Comparison of ENCODE assay signal across 9 mouse cellular contexts in genomic region chr6:30546571-30547273, GRCm38 (mm10). TPM values are rescaled to one million over a fixed set of nuclear protein-coding genes. Genes with fewer than 3 reads are reported as not detected.
A peak's percentile ranks its signal among the peaks of the same experiment; 100 is the strongest.
DNase-seq lines count a peak whose midpoint lies in the region; ATAC-seq and TF ChIP-seq lines count a peak whose summit lies in the region.
"Had no signal": no experiment of that assay in that cellular context is flagged by ENCODE, and none has a peak within 500 bp of the region (broad histone marks: within the 10 kb centered on the region; RNA-seq: fewer than 3 reads in every experiment).

No protein-coding gene starts in this region.

- H3K4me1 ChIP-seq in embryonic facial prominence, embryonic 11.5 days (ENCODE audit: control insufficient read depth, insufficient read depth, low read length) = peaks cover 5% of the 10 kb centered on the region
- peaks cover 17% of the 10 kb centered on the region for H3K4me1 ChIP-seq in hindbrain, embryonic 16.5 days (ENCODE audit: control insufficient read depth, insufficient read depth, low read depth, low read length)
- H3K4me1 ChIP-seq in small intestine, adult 2 months (ENCODE audit: control insufficient read depth, insufficient read depth, insufficient read length, low read length) = no peaks in the 10 kb centered on the region

- H3K27me3 ChIP-seq in embryonic facial prominence, embryonic 11.5 days (ENCODE audit: control insufficient read depth, insufficient read depth, low read length) = no peaks in the 10 kb centered on the region
- no peaks in the 10 kb centered on the region for H3K27me3 ChIP-seq in hindbrain, embryonic 16.5 days (replicated peaks; ENCODE audit: control insufficient read depth, insufficient read depth, low read length)
- H3K27me3 ChIP-seq in small intestine, adult 2 months (ENCODE audit: control insufficient read depth, insufficient read depth, low read length) = no peaks in the 10 kb centered on the region

- DNase-seq in left cerebral cortex, postnatal 36 days (ENCODE audit: low spot score in 2 of 2) = peak; percentile 42 to 52
- no peak for DNase-seq in left cerebral cortex, adult 8-10 months (ENCODE audit: low spot score in 2 of 2)
- DNase-seq in adrenal gland, postnatal 14 days = peak; percentile 59
- DNase-seq in embryonic facial prominence, embryonic 11.5 days (ENCODE audit: low spot score) = peak; percentile 69
- peak; percentile 51 to 59 for DNase-seq in lung, postnatal 4 days
- DNase-seq in frontal cortex, postnatal 25 days (ENCODE audit: low spot score in 2 of 2) = no peak

- H3K9ac ChIP-seq in embryonic facial prominence, embryonic 11.5 days (replicated peaks; ENCODE audit: low read length) = peak overlapping the region; percentile 58
- peak overlapping the region; percentile 50; the same call in 1 of the 2 replicates for H3K9ac ChIP-seq in hindbrain, embryonic 16.5 days (ENCODE audit: low read depth, low read length)

- intact Hi-C loops in left cerebral cortex, postnatal 36 days (cut with DNase I) = no loop called here

- TF ChIP-seq CTCF in small intestine, adult 2 months (IDR thresholded peaks at IDR 0.05; ENCODE audit: extremely low read depth, insufficient read length, insufficient replicate concordance, low read depth, low read length) = no peak

- no peak for TF ChIP-seq POLR2A in small intestine, adult 2 months (IDR thresholded peaks at IDR 0.05; ENCODE audit: low read depth, low read length)

- no peak overlapping the region for H3K4me3 ChIP-seq in embryonic facial prominence, embryonic 11.5 days (ENCODE audit: low read depth, low read length)
- peak overlapping the region; percentile 30 for H3K4me3 ChIP-seq in hindbrain, embryonic 16.5 days (ENCODE audit: low read length)
- H3K4me3 ChIP-seq in small intestine, adult 2 months (ENCODE audit: low read depth, low read length) = peak overlapping the region; percentile 33
- H3K4me3 ChIP-seq: erythroblast, embryonic 14.5 days had no signal

- H3K27ac ChIP-seq in embryonic facial prominence, embryonic 11.5 days (replicated peaks; ENCODE audit: low read depth, low read length) = peak overlapping the region; percentile 93
- H3K27ac ChIP-seq in hindbrain, embryonic 16.5 days (ENCODE audit: low read depth, low read length) = peak overlapping the region; percentile 89
- no peak overlapping the region for H3K27ac ChIP-seq in small intestine, adult 2 months (ENCODE audit: insufficient read depth, low read depth, low read length)

- peak overlapping the region; percentile 35 for H3K4me2 ChIP-seq in embryonic facial prominence, embryonic 11.5 days (ENCODE audit: low read depth, low read length)
- peak overlapping the region; percentile 58 for H3K4me2 ChIP-seq in hindbrain, embryonic 16.5 days (ENCODE audit: low read length)

- H3K36me3 ChIP-seq in embryonic facial prominence, embryonic 11.5 days (replicated peaks; ENCODE audit: control insufficient read depth, insufficient read depth, low read depth, low read length) = no peaks in the 10 kb centered on the region
- H3K36me3 ChIP-seq in hindbrain, embryonic 16.5 days (ENCODE audit: control insufficient read depth, insufficient read depth, low read length) = no peaks in the 10 kb centered on the region
- H3K36me3 ChIP-seq in small intestine, adult 2 months (ENCODE audit: control insufficient read depth, insufficient read depth, low read length) = no peaks in the 10 kb centered on the region

- WGBS in embryonic facial prominence, embryonic 11.5 days = 11% methylated on average over 17 of the region's 17 CpGs
- 8% methylated on average over 17 of the region's 17 CpGs for WGBS in hindbrain, embryonic 16.5 days
- 41% methylated on average over 17 of the region's 17 CpGs for WGBS in small intestine, adult 2 months

- ATAC-seq in embryonic facial prominence, embryonic 11.5 days (replicated peaks; ENCODE audit: insufficient number of reproducible peaks, low FRiP score, low TSS enrichment, low read depth) = 0 out of 2 replicates have a peak, but pooled peaks have one; percentile 25
- ATAC-seq in hindbrain, embryonic 16.5 days = peak; percentile 74

- no peaks in the 10 kb centered on the region for H3K9me3 ChIP-seq in embryonic facial prominence, embryonic 11.5 days (replicated peaks; ENCODE audit: control insufficient read depth, low read length)
- no peaks in the 10 kb centered on the region for H3K9me3 ChIP-seq in hindbrain, embryonic 16.5 days (ENCODE audit: control insufficient read depth, low read length)

RNA-seq across cellular contexts. Expression of gene Cpa2, which starts 5.3 kb away (rescaled TPM):
- 1 to 10 TPM in 1 of 2 experiments, under 1 TPM in 1; 0.70 to 3.1 TPM for total RNA-seq in left cerebral cortex, postnatal 36 days (2021)
- 1 to 10 TPM; 1.2 to 4.0 (median 2.1) TPM for total RNA-seq in left cerebral cortex, adult 8-10 months (2022)
- total RNA-seq in adrenal gland, postnatal 14 days (2021) = 0.56 and 0.90 TPM in 2 replicates
- polyA plus RNA-seq in embryonic facial prominence, embryonic 11.5 days (2014; fragmentation: Nextera tagmentation; extraction: Ambion mirVana) = 9.1 and 10.5 TPM in 2 replicates
- polyA plus RNA-seq in hindbrain, embryonic 16.5 days (2015; fragmentation: Nextera tagmentation; extraction: Ambion mirVana) = 7.6 and 9.7 TPM in 2 replicates
- polyA plus RNA-seq in small intestine, adult 2 months (2012; rRNA removed) = 0.90 and 296 TPM in 2 replicates
- polyA plus RNA-seq: erythroblast, embryonic 14.5 days had no signal

RNA-seq across cellular contexts. Expression of gene Cpa4, which starts 21.4 kb away (rescaled TPM):
- under 1 TPM; 0.18 to 0.25 TPM for total RNA-seq in left cerebral cortex, postnatal 36 days (2021)
- total RNA-seq in left cerebral cortex, adult 8-10 months (2022) = under 1 TPM; 0.17 to 0.39 (median 0.18) TPM
- total RNA-seq in adrenal gland, postnatal 14 days (2021) = 1.7 and 2.1 TPM in 2 replicates
- polyA plus RNA-seq in embryonic facial prominence, embryonic 11.5 days (2014; fragmentation: Nextera tagmentation; extraction: Ambion mirVana) = 1.4 TPM in 2 replicates
- polyA plus RNA-seq in hindbrain, embryonic 16.5 days (2015; fragmentation: Nextera tagmentation; extraction: Ambion mirVana) = 0.84 and 0.85 TPM in 2 replicates
- polyA plus RNA-seq in small intestine, adult 2 months (2012; rRNA removed) = not detected in 2 replicates
- polyA plus RNA-seq: erythroblast, embryonic 14.5 days had no signal

RNA-seq across cellular contexts. Expression of gene Ssmem1, which starts 37.1 kb away (rescaled TPM):
- under 1 TPM; 0.84 to 0.94 TPM for total RNA-seq in left cerebral cortex, postnatal 36 days (2021)
- total RNA-seq in left cerebral cortex, adult 8-10 months (2022) = 1 to 10 TPM in 1 of 4 experiments, under 1 TPM in 3; 0.58 to 1.1 (median 0.86) TPM
- 0.33 TPM in 1 of 2 replicates, not detected in the other for total RNA-seq in adrenal gland, postnatal 14 days (2021)
- polyA plus RNA-seq in embryonic facial prominence, embryonic 11.5 days (2014; fragmentation: Nextera tagmentation; extraction: Ambion mirVana) = 0.15 and 0.36 TPM in 2 replicates
- 0.15 and 0.19 TPM in 2 replicates for polyA plus RNA-seq in hindbrain, embryonic 16.5 days (2015; fragmentation: Nextera tagmentation; extraction: Ambion mirVana)
- polyA plus RNA-seq in small intestine, adult 2 months (2012; rRNA removed) = not detected in 2 replicates
- polyA plus RNA-seq: erythroblast, embryonic 14.5 days had no signal

RNA-seq across cellular contexts. Expression of gene Tmem209, which starts 37.1 kb away (rescaled TPM):
- total RNA-seq in left cerebral cortex, postnatal 36 days (2021) = 10 to 100 TPM; 19.1 to 20.7 TPM
- 10 to 100 TPM; 22.8 to 25.2 (median 24.0) TPM for total RNA-seq in left cerebral cortex, adult 8-10 months (2022)
- 24.1 and 24.7 TPM in 2 replicates for total RNA-seq in adrenal gland, postnatal 14 days (2021)
- 44.1 TPM in 2 replicates for polyA plus RNA-seq in embryonic facial prominence, embryonic 11.5 days (2014; fragmentation: Nextera tagmentation; extraction: Ambion mirVana)
- polyA plus RNA-seq in hindbrain, embryonic 16.5 days (2015; fragmentation: Nextera tagmentation; extraction: Ambion mirVana) = 25.6 and 31.4 TPM in 2 replicates
- 7.3 and 11.4 TPM in 2 replicates for polyA plus RNA-seq in small intestine, adult 2 months (2012; rRNA removed)

Comparison
In these comparisons a context has a peak if more than half of its experiments do, and no peak if none do; other contexts are left out.
1. DNase-seq: peak in left cerebral cortex, postnatal 36 days (2 of 2), adrenal gland, postnatal 14 days (single experiment), embryonic facial prominence, embryonic 11.5 days (single experiment) and lung, postnatal 4 days (2 of 2); none in left cerebral cortex, adult 8-10 months (0 of 2) and frontal cortex, postnatal 25 days (0 of 2).